Mouse (Mus musculus) cerebellum, postnatal 25 days (tissue): ENCODE results near the gene Ltb.

Source experiments
- DNase-seq, 2 experiments: peaks; one replicate each; pipeline ENCODE4 v3.0.0; 2021; ENCODE audit warnings: mixed read lengths in 2 of 2

Gene Ltb

DNA sequence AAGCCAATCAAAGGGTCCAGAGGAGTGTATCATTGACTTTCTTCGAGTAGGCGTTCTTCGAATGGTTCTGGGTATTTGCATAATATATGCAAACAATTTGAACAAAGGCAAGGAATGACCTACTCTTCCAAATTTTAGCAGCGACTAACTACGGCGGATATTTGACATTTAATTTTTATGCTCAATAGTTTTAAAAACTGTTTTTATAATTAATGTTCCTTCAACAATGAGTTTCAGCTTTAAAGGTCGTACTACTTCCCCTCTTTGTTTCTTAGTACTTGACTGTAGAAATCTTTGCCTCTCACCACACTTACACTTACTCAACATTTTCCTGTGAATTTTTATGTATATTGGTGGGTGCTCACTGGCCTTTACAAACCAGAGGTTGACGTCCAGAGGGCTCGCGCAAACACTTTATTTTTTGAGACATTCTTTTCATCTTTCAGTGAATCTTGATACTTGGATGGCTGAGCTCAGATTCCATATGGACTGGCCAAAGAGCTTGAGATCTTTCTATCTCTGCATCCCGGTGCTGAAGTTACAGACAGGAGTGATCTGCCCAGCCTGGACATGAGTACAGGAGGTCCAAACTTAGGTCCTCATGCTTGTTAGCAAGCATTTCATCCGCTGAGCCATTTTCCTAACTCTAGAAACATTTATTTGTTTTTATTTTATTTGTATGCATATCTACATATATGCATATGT is 28.6 kb upstream of the Ltb start:
- no peak for DNase-seq

DNA sequence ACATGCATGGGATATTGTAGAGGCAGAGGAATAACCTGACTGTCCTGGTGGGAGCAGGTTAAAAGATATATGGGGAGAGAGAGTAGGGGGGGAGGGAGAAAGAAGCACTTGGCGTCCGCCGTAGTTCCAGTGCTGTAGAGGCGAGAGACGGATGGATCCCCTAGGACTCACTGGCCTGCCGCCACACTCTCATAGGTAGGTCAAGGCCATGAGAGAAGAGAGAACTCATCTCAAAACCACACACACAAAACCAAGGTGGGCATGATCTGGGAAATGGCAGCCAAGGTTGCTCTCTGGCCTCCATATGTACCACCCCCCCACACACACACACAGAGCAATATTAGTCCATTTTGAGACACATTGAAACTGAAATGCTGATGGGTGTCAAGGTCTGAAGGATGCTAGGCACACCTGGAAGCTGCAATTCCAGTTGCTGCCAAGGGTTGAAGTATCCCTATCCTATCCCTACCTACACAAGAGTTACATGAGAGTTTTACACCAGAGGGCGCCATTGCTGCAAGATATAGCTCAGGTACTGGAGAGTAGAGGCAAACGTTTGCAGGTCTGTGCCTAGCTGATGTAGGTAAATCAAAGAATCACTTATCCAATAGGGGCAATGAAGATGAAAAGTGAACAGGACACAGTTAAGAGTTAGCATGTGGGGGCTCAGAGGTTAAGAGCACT is 27.7 kb upstream of the Ltb start:
- peak; percentile 63 to 82 for DNase-seq

DNA sequence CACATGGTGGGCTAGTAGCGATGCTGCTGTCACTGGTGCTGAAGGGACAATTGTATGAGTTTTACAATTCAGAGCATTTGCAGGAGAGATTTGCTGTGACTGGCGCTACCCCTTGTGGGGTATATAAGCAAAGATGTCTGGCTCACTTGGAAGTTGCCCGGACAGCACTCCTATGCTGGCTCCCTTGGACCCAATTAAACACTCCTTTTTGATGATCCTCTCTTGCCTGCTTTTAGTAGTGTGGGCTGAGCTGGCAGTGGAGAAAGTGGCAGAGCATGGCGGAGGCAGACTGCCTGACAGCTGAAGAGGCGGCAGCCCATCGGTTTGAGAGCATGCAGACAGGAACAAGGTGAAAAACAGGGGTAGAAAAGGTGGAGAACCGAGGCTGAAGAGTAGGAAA is 26.4 kb upstream of the Ltb start:
- no peak for DNase-seq

DNA sequence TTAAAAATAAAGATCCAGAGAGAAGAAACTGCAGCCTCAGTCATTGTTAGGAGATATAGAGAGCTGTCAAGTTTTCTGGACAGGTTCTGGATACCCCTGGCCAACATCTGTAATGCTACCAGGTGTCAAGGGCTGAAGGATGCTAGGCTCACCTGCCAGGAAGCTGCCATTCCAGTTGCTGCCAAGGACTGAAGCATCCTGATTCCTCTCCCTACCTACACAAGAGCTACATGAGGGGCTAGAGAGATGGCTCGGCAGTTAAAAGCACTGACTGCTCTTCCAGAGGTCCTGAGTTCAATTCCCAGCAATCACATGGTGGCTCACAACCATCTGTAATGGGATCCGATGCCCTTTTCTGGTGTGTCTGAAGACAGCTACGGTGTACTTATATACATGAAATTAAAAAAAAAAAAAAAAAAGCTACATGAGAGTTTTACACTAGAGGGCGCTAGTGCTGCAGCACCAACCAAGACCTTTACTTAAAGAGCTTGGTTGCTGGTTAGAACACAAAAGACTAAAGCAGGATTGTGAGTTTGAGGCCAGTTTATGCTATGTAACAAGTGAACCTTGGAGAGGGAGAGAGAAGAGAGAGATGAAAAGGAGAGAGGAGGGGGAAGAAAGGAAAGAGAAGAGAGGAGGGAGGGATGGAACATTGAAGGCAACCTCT is 25.6 kb upstream of the Ltb start:
- no peak for DNase-seq

DNA sequence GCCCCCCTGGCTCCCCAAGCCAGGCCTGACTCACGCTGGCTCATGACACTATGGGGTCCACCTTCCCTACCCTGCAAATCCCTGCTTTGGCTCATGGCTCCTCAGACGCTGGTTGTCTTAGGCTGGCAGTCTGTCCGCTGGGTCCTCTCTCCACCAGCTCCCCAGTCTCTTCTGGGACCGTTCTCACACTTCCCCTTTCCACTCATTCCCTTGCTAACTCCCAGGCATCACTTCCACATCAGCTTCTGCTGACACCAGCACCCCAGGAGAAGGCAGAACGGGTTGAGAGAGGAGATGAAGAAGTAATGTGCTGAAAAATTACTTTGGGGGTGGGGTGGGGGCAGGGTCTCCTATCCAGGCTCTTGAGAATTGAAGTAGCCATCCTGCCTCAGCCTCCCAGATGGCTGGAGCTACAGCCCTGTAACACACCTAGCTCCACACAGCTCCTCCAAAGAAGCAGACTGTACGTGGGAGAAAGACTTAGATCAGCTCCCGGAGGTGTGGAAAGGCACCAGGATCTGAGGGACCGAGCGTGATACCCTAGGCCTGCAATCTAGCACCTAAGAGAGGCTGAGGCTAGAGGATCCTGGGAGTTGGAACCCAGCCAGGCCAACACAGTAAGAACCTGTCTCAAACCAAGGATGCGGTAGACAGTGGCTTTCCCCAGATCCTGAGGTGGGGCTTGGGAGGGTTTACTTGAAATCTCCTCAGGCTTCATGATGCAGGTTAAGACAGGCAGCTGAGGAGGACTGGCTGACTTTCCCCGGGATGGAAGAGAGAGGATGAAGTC is 21.6 kb upstream of the Ltb start:
- DNase-seq: no peak

DNA sequence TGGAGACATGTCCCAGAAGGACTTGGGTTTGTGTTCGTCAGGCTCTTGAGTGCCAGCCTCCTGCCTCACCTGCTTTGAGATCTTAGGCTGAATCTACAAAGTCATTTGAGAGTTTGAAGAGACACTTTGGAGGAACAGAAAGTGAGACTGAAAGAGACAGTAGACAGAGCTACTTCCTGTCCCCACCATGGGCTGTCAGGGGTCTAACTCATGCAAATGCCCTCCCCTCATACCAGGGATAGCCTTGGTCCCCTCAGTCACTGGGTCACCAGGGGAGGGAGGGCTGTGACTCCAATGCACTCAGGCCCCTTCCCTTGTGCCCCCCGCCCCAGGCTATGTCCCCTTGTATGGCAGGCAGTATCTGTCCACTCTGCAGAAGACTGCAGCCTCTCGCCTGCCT is 20.9 kb upstream of the Ltb start:
- no peak for DNase-seq

DNA sequence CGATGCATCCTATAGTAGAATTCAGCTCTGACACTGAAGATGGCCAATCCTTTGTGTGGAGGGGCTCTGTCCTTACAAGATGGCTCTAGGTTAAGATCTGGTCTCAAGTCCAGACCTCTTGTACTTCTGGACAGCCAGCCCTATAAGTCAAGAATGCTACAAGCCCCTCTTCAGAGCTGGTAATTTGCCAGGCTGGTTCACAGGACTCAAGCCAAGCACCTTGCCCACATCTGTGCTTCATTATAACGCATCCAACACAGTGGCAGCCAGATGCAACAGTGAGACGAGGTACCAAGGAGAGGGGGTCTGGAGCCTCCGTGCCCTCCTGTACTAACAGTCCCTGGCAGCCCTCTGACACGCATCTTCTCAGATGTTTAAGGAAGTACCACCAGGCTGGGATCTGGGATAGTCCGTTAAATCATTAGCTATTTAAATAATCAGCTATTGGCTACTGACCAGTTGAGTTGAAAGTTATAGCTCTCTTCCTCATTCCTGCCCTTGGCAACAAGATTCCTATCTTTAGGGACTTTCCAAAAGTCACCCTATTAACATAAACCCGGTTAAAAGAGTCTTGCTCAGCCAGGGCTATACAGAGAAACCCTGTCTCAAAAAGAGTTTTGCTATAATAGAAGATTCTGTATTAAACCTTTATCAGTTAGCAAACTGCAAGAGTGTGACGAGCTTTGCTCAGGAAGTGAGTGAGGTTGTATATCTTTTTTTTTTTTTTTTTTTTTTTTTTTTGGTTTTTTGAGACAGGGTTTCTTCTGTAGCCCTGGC is 19.9 kb upstream of the Ltb start:
- DNase-seq: no peak

DNA sequence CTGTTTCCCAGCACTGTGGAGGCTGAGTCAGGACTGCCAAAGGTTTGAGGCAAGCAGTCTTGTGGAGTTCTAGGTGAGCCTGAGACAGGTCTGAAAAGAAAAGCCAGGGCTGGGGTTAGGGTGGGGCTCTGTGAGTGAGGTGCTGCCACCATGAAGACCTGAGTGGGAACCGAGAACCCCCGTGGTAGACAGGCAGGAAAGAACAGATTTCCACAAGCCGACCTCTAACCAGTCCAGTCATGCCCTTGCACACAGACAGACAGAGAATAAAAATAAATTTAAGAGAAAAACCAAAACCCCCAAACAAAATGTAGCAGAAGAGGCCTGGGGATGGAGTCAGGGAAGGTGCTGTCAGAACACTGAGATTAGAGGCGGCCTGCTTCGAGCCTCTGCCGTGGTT is 18.9 kb upstream of the Ltb start:
- no peak for DNase-seq

DNA sequence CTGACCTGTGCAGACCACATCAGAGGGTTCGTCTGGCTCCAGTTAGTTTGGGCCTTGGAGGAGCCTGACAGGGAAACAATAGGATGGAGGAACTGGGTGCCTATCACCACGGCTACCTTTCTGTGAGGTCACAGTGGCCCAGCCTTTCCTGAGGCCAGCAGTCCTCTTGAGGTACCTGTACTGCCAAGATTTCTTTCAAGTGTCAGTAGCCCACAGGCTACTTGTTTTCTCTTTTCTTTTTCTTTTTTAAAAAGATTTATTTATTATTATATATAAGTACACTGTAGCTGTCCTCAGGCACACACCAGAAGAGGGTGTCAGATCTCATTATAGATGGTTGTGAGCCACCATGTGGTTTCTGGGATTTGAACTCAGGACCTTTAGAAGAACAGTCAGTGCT is 18.3 kb upstream of the Ltb start, which contains the start of gene Aif1:
TSS of gene Aif1 (minus strand) at position 101 of the 400 bp plus-strand sequence.
- DNase-seq: no peak

DNA sequence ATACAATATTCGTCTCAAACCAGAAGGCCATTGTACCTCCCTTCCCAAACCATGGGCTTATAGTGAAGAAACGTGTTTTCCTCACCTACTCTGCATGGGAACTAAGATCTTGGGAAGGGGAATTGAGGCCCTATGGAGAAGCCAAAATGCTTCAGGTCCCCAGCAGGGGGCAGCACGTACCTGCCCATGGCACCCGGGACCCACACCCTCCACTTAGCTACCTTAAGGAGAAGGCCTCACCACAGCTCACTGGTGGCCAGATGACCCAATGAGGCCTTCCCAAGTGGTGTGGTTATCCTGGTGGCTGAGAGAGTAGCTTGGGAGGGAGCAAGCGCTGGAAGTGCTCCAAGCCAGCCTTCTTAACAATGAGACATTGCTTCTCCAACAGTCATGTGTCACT is 15.7 kb upstream of the Ltb start:
- peak; percentile 37 to 66 for DNase-seq

DNA sequence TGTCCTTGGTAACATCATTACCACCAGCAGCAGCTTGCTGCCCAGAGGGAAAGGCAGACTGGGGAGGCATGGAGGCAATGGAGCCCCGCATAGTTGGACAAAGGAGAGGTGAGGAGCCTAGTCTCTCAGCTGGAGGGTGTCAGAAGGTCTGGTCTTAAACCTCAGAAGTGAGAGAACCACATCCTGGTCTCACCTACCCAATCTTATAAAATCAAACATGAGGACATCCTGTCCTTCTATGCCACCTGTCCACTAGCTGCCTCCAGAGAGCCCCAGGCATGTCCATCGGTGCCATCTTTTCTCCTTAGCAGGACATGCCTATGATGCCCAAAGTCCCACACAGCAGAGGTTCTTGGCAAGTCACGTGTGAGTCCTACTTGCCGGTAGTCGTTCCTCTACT is 14.1 kb upstream of the Ltb start:
- no peak for DNase-seq

DNA sequence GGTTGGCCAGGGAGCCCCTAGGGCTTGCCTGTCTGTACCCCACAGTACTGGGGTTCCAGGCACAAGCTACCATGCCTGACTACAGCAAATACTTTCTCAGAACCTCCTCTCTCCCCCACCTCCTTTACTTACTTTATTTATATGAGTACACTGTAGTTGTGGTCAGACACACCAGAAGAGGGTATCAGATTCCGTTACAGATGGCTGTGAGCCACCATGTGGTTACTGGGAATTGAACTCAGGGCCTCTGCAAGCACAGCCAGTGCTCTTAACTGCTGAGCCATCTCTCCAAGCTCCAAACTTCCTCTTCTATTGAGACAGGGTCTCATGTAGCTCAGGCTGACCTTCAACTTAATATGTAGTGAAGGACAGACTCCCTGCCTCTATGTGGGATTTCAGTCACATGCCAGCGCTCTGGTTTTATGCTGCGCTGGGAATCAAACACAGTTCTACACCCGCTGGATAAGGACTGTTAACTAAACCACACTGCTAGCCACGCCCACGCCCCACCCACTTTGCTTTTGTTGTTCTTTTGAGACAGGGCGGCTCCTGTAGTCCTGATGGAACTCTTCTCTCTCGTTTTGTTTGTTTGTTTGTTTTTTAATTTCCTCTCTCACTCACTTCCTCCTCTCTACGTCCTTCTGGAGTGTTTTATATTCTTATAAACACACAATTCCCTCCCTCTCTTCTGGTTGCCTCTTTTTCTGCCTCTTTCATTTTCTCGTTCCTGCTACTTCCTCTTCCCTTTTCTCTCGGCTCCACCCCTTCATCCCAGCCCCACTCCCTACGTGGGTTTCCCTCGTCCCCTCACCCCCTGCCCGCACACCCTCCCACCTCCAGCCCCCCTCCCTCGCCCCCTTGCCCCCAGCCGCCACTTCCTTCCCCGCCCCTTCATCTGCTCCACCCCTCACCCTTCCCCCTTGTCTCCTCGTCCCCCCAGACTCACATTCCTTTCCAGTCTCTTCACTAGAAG is 8.3 kb upstream of the Ltb start:
- DNase-seq: peak in 1 of 2 experiments; percentile 42

DNA sequence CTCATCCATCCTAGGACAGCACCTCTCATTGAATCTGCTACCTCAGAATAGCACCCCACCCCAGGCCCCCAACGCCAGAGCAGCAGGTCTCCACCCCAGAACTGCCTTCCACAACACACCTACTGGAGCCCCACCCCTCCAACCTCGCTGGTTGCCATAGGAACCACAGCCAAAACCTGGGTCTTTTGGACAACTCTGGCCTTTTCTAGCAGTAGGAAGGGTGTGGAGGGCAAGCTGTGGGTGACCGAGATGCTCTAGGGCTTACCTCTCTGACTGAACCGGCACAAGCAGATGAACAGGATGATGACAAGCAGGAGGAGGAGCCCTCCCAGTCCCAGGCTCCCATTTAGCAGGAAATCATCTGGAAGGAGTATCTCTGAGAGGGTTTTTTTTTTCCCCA is 7.6 kb upstream of the Ltb start:
- no peak for DNase-seq

DNA sequence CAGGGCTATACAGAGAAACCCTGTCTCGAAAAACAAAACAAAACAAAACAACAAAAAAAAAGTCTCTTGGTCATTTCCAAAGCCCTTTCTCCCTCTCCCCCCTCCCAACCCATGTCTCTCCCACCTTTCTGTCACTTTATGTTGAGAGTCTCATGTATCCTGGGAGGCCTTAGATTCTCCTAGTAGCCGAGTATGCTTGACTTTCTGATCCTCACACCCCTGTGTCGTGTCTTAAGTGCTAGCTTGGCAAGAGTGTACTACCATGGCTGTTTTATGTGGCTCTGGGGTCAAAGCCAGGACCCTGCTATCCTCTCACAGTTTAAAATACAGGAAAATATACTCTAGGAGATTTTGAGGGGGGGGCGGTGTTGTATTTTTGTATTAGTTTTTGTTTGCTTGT is 6.9 kb upstream of the Ltb start:
- DNase-seq: no peak

DNA sequence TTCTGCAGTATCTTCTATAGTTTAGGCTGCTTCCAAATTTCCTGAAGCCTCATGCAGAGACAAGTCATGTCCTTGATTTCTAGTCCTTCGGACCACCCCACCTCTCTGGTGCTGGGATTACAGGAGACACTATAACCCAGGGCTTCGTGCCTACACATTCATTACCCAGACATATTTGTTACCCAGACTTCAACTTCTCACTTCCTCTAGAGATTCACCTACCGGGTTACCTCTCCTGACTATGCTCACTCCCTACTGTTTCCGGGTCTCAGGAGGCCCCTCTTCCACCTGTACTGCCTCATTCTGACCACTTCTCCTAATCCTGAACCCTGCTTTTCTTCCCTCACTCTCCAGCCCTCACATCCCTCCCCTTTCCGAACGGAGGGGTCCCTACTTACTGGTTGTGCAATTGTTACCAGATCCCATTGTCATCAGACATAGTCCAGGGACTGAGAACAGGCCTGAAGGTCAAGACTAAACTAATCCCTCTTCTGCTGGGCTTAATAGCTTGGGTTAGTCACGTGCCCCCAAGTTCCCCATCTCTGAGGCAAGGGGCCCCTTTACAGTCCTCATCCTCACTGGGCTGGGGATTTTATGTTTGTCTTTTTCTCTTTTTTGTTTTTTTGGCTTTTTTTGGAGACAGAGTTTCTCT is 6.2 kb upstream of the Ltb start, which contains the start of gene Lst1:
TSS of gene Lst1 (minus strand) at position 481 of the 652 bp plus-strand sequence.
- no peak for DNase-seq

DNA sequence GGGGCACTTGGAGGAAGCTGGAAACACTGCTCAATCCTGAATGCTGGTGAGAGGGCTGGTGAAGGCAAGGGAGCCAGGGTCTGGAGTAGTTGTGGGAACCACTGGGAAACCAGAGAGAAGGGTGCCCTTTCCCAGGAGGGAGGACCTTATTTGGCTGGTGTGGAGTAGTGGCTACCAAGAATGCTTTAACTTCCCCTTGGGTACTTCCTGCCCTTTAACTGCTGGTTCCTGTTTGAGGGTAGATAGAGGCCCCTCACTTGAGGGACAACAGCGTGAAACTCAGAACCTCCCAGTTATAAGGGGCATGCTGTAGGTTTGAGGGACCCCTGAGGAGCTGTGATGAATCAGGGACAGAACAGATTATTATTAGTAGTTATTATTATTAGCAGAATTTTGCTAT is 5.1 kb upstream of the Ltb start:
- DNase-seq: no peak

DNA sequence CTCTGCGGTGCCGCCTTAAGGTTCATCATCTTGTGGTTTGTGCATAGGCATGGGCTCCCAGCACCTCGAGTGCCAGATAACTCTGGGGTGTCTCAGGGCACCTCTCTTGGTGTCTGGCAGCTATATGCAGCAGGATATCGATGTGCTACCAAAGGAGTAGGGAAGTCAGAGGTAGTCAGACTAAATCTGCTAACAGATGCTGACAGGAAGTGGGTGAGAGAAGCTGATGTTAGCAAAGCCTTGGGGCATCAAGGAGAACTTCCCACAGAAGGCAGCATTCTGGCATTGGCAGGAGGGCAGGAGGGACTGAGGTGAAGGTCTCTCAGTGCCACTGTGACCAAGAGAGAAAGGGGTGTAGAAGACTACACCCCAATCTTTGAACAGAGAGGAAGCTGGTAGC is 4.1 kb upstream of the Ltb start:
- DNase-seq: no peak

DNA sequence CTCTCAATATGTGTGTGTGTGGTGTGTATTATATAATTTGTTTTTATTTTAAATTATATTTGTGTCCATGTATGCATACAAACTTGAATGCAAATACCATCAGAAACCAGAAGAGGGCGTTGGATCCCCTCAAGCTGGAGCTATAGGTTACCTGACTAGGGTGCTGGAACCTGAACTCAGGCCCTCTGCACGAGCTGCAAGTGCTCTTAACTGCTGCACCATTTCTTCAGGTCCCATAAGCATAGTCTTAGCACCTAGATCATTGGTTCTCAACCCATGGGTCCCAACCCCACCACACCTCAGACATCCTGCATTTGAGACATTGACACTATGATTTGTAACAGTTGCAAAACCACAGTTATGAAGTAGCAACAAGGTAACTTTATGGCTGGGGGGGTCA is 2.5 kb upstream of the Ltb start:
- DNase-seq: no peak

DNA sequence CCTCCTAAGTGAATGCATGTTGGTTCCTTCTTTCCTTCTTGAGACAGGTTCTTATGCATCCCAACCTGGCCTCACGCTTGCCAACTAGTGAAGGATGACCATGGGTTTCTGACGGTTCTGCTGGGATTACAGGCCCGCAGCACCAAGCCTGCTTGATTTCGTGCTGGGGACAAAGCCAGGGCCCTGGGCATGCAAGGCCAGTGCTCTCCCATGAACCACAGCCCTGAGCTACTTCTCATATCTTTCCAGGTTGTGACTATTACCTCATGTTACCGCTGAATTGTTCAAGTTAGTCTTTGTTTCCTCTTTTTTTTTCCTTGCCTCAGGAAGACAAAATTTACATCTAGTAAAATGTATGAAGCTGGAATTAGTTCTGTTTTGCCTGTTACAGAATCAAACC is 1.3 kb upstream of the Ltb start:
- no peak for DNase-seq

DNA sequence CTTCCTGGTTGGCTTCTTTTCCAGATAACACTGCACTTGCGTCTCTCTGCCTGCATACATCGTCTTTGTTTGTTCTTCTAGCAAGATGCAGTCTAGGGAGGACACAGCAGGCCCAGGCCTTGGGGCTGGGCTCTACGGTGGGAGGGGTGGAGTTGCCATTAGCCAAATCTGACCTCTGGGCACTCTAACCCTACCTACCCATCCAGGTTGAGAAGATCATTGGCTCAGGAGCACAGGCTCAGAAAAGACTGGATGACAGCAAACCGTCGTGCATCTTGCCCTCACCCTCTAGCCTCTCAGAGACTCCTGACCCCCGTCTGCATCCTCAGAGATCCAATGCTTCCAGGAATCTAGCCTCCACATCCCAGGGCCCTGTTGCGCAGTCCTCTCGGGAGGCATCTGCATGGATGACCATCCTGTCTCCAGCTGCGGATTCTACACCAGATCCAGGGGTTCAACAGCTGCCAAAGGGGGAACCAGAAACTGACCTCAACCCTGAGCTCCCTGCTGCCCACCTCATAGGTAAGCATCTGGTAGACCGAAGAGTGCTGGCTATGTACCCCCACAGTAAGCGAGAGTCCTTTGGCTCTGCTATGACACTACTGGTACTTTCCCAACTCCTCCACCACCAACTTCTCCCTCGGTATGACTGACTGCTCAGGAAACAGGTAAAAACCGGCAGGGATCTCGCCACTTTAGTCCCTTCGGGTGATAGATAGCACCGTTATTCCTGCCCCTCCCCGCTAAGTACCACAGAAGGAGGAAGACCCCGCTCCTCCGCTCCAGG is 798 bp downstream of the Ltb start:
- DNase-seq: no peak
